Mouse (Mus musculus) A20 (cell line): ENCODE results near the gene Foxn4.

Source experiments
- DNase-seq: peaks from one replicate; pipeline ENCODE4 v3.0.0-alpha.2; 2011; ENCODE audit warnings: low read depth, low spot score

Foxn4 gene

GRCm38 (mm10) chr5:114279382-114280143 lies 6.0 kb upstream of the Foxn4 start:
- no peak for DNase-seq

DNA sequence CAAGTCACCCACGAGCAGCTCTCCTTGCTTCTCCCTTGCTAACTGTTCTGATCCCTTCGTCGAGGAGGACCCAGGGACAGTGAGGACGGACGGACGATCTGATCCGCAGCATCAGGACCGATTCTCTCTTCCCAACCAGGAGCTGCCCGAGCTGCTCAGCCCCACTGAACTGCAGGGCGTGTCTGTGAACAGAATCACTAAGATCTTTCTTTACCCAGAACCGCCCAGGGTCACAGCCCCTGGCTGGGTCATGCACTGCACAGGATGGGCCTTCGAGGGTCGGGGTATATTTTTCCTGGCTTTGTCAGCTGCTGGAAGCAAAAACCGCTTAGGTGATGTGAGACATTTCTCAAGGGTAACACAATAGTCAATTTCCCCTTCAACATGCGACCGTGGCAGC lies 2.4 kb upstream of the Foxn4 start:
- no peak for DNase-seq

GRCm38 (mm10) chr5:114275339-114275738 lies 1.7 kb upstream of the Foxn4 start:
- DNase-seq = no peak

DNA sequence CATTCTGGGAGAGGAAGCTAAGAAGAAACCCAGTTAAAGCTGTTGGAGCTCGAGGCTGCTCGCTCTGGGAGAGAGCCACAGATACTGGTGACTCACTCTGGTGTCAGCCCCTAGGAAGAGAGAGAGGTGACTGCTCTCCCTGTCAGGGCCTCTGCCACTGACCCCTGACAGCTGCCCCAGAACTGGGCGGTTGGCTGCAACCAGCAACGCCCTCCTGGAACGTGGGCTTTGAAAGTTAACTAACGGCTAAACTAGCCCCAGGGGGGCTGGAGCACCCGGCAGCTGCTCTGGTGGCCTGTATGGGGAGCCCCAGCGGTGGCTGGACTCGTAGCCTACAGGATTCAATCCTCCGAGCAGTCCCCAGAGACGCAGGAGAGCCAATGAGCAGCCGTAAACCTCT lies 3.6 kb downstream of the Foxn4 start:
- no peak for DNase-seq

DNA sequence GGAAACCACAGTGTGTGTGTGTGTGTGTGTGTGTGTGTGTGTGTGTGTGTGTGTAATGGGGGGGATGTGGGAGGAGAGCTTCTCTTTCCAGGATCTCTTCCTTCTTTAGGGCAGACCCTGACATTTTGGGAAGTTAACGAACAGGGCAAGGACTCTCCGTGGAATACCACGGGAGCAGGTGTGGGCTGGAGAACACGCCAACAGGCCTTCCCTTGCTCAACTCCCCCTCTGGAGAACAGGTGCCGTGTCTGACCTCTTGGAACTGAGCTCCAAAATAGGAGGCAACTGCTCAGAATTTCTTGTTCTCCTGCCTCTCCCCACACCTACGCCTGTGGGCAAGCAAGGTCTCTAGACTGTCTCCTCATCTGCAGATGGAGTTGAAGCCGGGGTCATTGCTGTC lies 4.1 kb downstream of the Foxn4 start:
- DNase-seq = no peak

DNA sequence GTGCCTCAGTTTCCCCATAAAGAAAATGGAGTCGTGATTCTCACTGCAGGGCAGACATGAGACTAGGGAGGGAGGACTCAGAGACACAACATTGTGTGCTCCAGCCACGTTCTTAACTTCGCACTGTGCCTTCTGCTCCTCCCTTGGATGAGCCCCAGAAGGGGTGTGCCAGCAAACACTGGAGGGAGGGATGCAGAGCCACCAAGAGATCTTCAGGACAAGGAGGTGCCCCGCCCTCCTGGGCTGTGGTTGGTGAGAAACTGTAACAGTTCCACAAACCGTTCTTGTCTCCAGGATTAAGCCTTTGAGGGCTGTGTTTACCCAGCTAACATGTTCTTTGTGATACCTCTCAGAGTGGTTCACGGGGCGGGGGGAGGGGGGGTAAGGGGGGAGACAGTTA lies 5.0 kb downstream of the Foxn4 start:
- no peak for DNase-seq

DNA sequence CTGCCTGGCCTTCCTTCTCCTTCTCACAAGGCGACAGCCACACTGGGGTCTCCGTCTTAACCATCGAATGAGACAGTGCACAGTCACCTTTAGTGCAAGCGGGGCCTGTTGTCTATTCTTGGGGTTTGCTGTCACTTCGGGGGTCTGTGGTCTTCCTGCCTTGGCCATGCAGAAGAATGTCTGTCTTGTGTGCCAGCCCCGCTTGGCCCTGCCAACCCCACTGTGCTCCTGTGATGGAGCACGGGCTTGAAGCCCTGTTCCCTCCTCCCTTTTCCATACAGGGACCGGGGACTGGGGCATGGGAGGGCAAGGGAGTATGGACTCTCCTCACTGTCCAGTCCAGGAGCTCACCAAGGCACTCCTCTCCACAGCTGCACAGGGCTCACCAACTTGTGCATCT lies 8.8 kb downstream of the Foxn4 start:
- DNase-seq = no peak

GRCm38 (mm10) chr5:114264030-114264459 lies 9.6 kb downstream of the Foxn4 start:
- DNase-seq = no peak

DNA sequence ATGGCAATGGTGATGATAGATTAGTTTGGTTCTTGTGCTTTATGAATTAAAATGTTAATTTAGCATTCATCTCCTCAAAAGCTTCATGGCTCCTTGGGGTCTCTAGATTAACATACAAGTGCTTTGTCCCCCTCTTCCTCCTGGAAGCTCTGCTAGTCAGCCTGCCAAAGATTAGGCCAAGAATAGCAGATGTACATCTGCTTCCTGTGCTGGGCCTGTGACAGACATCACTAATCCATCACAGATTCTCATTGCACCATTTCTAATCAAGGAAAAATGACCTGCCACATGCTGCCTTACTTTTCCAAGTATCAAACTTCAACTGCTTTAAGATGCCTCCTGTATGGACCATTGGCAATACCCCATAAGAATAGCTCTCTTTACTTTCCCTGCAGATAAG lies 12.1 kb downstream of the Foxn4 start:
- DNase-seq = no peak

DNA sequence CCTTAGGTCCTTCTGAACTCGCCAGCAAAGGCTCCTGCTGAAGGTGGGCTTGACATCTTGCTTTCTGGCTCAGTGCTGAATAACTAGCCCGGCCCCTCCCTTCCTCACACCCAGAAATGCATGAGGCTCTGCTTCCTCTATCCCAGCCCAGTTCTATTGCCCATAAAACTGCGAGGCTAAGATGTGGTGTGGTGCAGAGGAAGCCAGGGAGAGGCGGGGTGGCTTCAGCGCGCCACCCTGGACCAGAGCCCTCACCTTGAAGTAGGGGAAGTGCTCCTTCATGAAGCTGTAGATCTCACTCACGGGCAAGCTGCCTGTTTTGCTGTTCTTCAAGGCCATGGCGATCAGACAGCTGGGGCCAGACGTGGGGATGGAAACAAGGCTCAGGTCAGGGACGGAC lies 14.1 kb downstream of the Foxn4 start:
- no peak for DNase-seq

DNA sequence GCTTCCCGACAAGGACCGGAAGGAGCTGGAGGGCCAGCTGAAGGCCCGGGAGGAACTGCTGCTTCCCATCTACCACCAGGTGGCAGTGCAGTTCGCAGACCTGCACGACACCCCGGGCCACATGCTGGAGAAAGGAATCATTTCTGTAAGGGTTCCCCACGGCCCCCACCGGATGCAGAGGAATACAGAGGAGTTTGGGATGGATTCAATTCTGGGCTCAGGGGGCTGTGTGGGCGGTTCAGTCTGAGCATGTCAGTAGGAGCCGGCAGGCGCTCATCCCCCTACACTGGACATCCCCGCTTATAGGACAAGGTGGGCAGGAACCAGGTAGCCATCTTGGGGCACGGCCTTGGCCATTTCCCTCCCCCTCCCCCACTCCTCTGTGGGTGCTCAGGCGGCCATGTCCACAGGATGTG lies 25.4 kb downstream of the Foxn4 start:
- peak; percentile 86 for DNase-seq

- DNase-seq = peak; percentile 68
These were observed 27.1 kb downstream of the Foxn4 start for GRCm38 (mm10) chr5:114246465-114246864.

- no peak for DNase-seq
These were observed 33.9 kb downstream of the Foxn4 start for GRCm38 (mm10) chr5:114239737-114240136.

DNA sequence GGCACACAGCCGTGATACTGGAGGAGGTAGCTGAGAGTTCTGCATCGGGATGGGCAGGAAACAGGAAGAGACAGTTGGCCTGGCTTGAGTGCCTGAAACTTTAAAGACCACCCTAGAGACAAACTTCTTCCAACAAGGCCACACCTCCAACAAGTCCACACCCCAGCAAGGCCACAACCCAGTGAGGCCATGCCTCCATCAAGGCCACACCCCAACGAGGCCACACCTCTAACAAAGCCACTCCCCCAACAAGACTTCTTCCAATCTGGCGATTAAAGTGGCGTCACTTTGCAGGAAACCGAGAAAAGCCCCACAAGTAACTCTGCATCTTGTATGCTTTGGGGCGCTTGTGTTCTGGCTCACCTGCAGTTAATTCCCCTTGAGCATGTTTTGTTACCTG lies 34.7 kb downstream of the Foxn4 start:
- peak; percentile 24 for DNase-seq

GRCm38 (mm10) chr5:114228901-114229300 lies 44.7 kb downstream of the Foxn4 start:
- DNase-seq = no peak

- no peak for DNase-seq
These were observed 47.6 kb downstream of the Foxn4 start for GRCm38 (mm10) chr5:114226051-114226450.

DNA sequence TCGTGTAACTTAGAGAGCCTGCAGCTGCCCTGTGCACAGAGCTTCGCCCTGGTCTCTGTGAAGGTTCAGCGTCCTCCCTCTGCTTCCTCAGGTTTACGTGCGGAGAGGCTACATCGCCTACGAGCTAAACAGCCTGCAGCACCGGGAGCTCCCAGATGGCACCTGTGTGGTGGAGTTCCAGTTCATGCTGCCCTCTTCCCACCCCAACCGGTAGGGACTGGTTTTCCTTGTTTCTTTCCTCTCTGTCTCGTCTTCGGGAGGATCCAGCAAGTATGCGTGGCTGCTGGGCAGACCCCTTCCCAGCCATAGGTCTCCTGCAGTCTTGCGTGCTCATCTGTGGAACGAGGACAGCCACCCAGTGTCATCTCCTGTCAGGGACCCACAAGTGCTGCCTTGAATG lies 54.8 kb downstream of the Foxn4 start:
- no peak for DNase-seq

DNA sequence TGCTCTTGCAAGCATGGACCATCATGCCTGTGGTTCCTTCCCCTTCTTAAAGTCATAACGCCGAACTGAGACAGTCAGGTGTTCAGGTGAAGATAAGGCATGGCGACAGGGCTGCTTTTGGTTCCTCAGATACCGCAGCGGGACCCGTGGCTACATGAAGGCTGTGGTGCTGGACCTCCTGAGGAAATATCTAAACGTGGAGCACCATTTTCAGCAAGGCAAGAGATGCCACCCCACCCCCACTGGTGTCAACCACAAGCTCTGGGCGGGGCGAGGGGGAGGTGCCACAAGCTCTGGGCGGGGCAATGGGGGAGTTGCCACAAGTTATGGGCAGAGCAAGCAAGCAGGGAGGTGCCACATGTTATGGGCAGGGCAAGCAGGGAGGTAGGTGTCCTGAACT lies 60.4 kb downstream of the Foxn4 start:
- DNase-seq = peak; percentile 80

DNA sequence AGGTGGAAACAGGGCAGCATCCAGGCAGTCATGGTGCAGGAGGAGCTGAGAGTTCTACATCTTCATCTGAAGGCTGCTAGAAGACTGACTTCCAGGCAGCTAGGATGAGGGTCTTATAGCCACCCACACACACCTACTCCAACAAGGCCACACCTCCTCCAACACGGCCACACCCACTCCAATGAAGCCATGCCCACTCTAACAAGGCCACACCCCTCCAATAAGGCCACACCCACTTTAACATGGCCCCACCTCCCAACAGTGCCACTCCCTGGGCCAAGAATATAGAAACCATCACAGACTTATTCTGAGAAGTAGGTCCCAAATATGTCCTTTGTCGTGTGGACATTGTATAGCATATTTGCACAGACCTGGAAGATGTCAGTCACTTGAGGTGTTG lies 67.4 kb downstream of the Foxn4 start:
- DNase-seq = no peak
